Mouse (Mus musculus) megakaryocyte-erythroid progenitor cell, adult 5-6 weeks (primary cell): ENCODE data around the gene Scnn1a. TPM values are rescaled to one million over a fixed set of nuclear protein-coding genes. Genes with fewer than 3 reads are reported as not detected.

Source experiments
- ATAC-seq: replicated peaks from 2 replicates; pipeline ENCODE4 v1.8.0; 2016; ENCODE audit warnings: mild to moderate bottlenecking, inconsistent platforms; ENCODE audit not compliant: severe bottlenecking, poor library complexity, low FRiP score, low TSS enrichment
- total RNA-seq, 2 experiments: library from RNA; stranded (forward) in 1 of 2; stranded (reverse) in 1 of 2; fragments of 200-1000, 215-1000 nt in 1 of 2; fragments of >200 nt in 1 of 2; fragmentation: Nextera tagmentation in 1 of 2; gene quantifications; 2 replicates each; pipeline ENCODE4 v1.2.3; 2014 to 2017

Scnn1a gene
- total RNA-seq, 2 experiments from 2014 or later: 1.4 TPM; not detected in 1

GRCm38 (mm10) chr6:125305465-125305864, 15.0 kb upstream of the Scnn1a start:
- ATAC-seq: no peak

- no peak for ATAC-seq
Measured at GRCm38 (mm10) chr6:125307091-125307490, 13.4 kb upstream of the Scnn1a start.

DNA sequence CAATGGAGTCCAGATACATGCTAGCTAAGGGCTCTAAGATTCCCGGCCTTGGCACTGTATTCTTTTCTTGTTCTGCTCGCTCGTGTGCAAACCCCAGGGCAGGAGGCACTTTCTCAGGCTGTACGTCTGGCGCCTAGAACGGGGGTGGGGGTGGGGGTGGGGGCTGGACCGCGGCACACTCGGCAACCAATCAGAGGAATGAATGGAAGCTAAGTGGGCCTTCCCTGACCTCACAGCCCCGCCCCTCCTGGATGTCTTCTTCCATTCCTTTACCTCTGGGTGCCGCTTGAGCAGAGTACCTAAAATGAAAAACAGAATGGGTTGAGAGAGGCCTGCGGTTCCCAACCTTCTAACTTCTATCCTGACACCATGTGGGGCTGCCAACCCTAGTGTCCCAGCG, 11.5 kb upstream of the Scnn1a start:
- no peak for ATAC-seq

DNA sequence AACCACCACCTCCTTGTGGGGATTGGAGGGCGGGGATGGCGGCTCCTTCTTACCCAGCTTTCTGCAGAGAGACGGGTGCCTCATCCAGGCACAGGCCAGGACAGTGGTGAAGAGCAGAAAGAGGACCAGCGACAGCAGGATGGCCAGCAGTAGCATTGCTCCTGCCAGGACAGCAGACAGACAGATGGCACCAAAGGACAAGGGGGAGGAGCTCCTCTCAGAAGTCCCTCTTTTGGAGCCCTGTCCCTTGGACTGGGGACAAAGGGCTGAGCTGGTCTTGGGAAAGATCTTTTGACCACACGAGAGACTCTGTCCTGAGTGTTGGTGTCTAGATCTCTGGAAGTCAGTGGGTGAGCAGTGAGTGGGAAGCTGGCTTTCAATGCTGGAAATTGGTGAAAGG, 11.1 kb upstream of the Scnn1a start:
- ATAC-seq: no peak

- no peak for ATAC-seq
Measured at GRCm38 (mm10) chr6:125312171-125312570, 8.3 kb upstream of the Scnn1a start.

DNA sequence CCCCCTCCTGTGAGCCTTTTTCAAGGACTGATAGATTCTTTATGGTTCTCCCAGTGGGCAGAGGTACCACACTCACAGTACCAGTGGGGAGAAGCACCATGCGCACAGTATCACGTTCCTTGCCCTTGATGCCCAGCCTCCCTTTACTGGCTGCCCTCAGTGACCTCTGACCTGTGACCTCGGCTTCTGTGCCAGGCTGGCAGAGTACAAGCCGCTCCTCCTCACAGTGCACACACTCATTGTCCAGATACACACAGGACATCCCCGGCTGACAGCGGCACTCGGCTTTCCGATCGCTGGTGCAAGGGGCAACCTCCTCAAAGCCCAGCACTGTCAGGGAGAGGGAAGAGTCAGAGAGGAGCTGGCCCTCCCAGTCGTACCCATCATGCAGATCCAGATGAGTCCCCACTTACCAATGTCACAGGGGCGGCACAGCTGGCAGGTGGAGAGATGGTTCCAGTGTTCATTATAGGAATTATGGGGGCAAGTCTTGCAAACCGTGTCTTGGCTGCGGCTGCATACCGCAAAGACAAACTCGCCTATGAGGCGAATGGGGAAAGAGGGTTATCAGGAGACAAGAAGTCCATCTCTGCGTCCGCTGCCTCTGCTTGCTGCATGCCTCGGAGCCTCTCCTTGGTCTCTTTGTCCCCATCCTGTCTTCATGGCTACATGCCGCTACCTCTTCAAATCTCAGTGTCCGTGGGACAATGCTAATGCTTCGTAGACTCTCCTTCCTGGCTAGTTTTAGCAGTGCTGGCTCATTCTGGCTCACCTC, 7.7 kb upstream of the Scnn1a start:
- ATAC-seq: no peak

GRCm38 (mm10) chr6:125313546-125314230, 6.8 kb upstream of the Scnn1a start, which contains the start of gene Ltbr:
TSS of gene Ltbr (minus strand) at chr6:125313885.
- ATAC-seq: peak; percentile 76

DNA sequence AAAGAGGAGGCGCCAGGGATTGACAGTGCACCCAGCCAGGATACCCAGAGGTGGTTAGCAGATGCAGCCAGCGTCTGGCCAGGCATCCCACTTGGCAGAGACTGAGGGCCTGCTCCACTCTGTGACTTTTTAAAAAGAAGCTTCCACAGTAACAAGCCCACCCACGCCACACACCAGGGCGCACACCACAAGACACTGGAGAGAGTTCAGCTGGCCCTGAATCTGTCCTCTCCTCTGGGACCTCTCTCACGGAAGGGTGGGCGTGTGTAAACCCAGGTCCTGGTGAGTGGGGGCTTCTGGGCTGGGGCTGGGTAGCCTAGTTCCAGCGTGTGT, 6.3 kb upstream of the Scnn1a start:
- ATAC-seq: 0 out of 2 replicates have a peak, but pooled peaks have one; percentile 24

DNA sequence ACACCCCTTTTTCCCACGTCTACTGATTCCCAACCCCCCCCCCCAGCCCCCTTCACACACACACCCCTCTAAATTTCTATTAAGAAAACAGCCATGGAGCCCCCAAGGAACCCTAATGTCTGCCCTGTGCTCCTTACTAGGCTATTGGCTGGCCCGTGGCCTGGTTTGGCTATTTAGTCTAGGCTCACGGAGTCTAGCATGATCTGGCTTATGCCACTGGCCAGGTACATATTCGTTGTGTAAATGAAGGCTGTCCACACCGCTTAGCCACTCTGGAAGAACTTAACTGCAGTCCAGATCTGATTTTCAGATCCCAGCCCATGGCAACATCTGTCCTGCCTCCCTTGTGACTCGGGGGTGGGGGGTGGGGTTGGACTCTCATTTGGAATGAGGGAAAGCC, 5.7 kb upstream of the Scnn1a start:
- ATAC-seq: no peak

DNA sequence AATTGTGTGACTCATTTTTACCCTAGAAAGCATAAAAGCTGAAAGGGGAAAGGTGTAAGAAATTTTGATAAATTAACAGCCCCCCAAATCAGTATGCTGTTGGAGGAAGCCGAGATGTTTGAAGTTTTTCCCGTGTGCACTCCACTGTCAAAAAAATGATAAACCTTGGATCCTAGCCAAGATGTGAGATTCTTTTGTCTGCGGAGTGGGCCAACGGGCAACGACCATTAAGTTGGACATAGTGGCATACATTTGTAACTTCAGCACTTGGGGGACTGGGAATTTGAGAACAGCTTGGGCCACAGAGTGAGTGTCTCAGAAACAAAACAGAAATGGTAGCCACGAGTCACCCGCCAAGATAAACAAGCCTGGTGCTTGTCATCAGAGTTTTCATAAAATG, 3.4 kb upstream of the Scnn1a start:
- ATAC-seq: no peak

DNA sequence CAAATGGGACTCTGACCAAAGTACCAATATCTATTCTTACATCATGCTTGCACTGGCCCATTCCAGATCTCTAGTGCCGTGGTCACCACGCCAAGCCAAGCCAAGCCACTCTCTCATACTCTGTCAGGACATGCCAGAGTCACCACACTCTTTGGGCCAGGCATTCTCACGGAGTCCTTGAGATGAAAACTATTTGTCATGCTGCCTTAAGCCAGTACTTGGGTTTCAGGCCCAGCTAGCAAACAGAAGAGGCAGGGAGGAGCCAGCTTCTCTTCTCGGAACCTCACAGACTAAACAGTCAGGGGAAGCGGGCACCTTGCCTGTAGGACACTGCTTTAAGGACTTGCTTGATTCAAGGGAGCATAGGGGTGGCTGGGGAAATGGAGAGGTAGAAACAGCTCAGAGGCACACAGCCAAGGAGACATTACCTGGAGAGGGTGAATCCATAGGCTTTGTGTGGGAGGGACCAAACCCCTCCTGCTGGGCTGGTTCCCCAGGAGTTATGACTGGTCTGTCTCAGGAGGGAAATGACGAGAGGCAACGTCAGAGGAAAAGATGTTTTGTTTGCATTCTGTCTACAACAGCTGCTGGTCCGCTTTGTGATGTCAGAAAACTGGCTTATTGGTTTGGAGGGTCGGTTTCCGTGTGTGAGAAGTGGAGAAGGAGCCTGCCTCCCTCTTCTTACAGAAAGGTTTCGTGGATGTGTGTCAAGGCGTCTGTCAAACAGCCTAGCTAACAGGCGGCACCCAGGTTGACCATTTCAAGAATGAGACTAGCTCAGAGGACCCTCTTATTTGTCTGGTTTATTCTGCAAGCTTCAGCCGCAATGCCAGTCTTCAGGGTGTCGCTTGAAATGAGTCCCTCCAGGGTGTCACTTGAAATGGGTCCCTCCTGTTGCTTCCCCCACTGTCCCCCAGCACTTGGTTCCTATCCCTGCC, 1.2 kb upstream of the Scnn1a start:
- ATAC-seq: no peak

- ATAC-seq: no peak
Measured at GRCm38 (mm10) chr6:125319919-125320296, 551 bp upstream of the Scnn1a start.

GRCm38 (mm10) chr6:125321114-125321855, 826 bp downstream of the Scnn1a start:
- no peak for ATAC-seq

DNA sequence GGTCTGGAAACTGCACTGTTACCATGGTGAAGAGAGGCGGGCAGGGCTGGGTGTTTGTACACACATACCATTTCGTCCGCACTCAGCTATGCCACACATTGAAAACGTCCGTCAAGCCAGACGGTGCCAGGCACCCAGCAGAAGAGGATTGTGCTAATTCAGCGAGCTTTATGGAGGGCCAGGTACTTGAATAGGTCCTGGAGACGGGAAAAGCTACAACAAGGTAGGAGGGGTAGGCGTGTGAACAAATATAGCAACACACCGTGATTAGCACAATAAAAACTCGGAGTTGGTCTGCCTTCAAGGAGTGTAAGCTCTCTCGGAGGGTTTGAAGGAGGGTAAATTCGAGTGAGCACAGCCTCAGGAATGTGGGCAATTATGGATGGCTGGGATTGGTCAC, 2.3 kb downstream of the Scnn1a start:
- no peak for ATAC-seq

- no peak for ATAC-seq
Measured at GRCm38 (mm10) chr6:125323547-125323946, 3.1 kb downstream of the Scnn1a start.

GRCm38 (mm10) chr6:125325337-125325736, 4.9 kb downstream of the Scnn1a start:
- ATAC-seq: no peak

DNA sequence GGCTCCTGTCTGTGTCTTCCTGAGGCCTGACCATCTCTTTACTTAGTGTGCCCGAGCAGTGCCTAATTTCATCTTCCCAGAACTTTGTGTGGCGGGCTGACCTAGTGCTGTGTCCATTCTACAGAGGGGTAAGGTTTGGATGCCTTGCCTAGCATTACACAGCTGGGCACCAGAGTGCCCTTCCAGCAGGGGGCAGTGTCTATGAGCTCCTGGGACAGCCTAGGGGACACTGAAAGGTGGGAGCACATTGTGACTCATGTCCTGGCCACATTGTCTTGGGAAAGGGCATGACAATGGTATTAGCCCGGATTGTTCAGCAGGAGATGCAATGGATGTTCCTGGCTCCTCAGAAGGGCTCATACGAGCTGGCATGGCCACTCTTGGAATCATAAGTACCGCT, 7.8 kb downstream of the Scnn1a start:
- 0 out of 2 replicates have a peak, but pooled peaks have one; percentile 47 for ATAC-seq

GRCm38 (mm10) chr6:125330626-125331326, 10.3 kb downstream of the Scnn1a start:
- peak; percentile 79 for ATAC-seq
